Mouse (Mus musculus) v-Abl transformed pro-B cells (cell line): Measurements from ENCODE around the gene Eps8l2.

Experiments
- in situ Hi-C, 2 experiments: fragments of 400-800 bp; cut with MboI; formaldehyde crosslinking; loops; one replicate each; pipeline ENCODE4 v1.15.1; 2025; ENCODE audit not compliant: unreplicated experiment in 2 of 2

Eps8l2 gene

GRCm38 (mm10) chr7:141363106-141363751 is 24.5 kb downstream of the Eps8l2 start:
- in situ Hi-C loops, result loop anchor here (5.0 to 10.0 kb wide), 5 partner anchors 96 to 518 kb away; partner anchors contain the start of genes Irf7 (in 2 of the 2), Odf3 (in 1 of the 2) and Scgb1c1 (in 1 of the 2)

GRCm38 (mm10) chr7:141363752-141364125 is 25.1 kb downstream of the Eps8l2 start:
- in situ Hi-C loops, result loop anchor here (5.0 to 10.0 kb wide), 5 partner anchors 96 to 519 kb away; partner anchors contain the start of genes Irf7 (in 2 of the 2), Odf3 (in 1 of the 2) and Scgb1c1 (in 1 of the 2)

DNA sequence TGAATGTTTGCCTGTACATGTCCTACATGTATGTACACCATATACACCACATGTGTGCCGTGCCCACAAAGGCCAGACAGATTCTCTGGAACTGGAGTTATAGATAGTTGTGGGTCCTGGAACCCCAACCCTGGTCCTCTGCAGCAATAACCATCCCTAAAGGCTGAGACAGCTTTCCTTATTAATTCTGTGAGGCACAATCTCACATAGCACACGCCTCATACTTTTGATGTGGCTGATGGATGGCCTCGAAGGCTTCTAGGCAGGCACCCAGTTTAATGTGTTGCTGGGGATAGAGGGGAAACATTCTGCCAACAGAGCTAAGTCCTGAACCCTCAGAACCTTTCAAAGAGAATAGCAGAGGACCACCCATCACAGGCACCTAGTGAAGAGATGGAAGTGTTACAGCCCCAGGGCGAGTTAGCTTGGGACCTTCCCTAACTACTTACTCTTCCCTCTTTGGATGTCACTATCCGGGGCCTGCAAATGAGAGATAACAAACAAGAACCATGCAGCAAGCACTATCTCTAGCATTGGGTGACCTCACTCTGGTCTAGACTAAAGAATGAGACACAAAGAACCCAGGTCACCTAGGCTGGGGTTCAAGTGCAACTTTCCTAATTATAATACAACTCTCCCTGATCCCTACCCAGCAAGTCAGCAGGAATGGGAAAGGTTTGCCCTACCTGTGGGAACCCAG is 25.8 kb downstream of the Eps8l2 start:
- in situ Hi-C loops, result loop anchor here (5.0 to 10.0 kb wide), 5 partner anchors 97 to 520 kb away; partner anchors contain the start of genes Irf7 (in 2 of the 2), Odf3 (in 1 of the 2) and Scgb1c1 (in 1 of the 2)

GRCm38 (mm10) chr7:141365049-141365445 is 26.4 kb downstream of the Eps8l2 start:
- in situ Hi-C loops, result loop anchor here (10.0 kb wide), 4 partner anchors 100 to 520 kb away; partner anchors contain the start of genes Irf7 (in 1 of the 2), Odf3 (in 1 of the 2) and Scgb1c1 (in 1 of the 2)

GRCm38 (mm10) chr7:141367358-141367757 is 28.7 kb downstream of the Eps8l2 start:
- in situ Hi-C loops, result loop anchor here (10.0 kb wide), 4 partner anchors 103 to 523 kb away; partner anchors contain the start of genes Irf7 (in 1 of the 2), Odf3 (in 1 of the 2) and Scgb1c1 (in 1 of the 2)

DNA sequence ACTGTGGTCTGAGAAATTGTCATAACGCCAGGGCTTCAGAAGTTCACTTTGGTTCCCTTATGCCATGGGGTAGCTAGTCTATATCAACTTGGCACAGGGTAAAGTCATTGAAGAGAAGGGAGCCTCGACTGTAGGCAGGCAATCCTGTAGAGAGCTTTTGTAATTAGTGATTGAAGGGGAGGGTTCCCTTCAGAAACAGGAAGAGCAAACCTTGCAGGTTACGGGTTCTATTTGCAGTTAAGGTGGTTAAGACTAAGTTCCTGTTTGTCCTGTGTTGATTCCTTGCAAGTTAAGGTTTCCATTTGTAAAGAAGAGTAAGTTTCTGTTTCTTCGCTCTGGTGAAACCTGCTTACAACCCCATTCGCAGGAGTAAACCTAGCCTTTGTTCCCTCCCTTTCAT is 31.2 kb downstream of the Eps8l2 start:
- in situ Hi-C loops, result loop anchor here (10.0 kb wide), 4 partner anchors 105 to 525 kb away; partner anchors contain the start of genes Irf7 (in 1 of the 2), Odf3 (in 1 of the 2) and Scgb1c1 (in 1 of the 2)

GRCm38 (mm10) chr7:141371942-141372595 is 33.4 kb downstream of the Eps8l2 start:
- in situ Hi-C loops, result no loop called here

- in situ Hi-C loops, result no loop called here
These were observed 34.9 kb downstream of the Eps8l2 start for GRCm38 (mm10) chr7:141373611-141374010.

DNA sequence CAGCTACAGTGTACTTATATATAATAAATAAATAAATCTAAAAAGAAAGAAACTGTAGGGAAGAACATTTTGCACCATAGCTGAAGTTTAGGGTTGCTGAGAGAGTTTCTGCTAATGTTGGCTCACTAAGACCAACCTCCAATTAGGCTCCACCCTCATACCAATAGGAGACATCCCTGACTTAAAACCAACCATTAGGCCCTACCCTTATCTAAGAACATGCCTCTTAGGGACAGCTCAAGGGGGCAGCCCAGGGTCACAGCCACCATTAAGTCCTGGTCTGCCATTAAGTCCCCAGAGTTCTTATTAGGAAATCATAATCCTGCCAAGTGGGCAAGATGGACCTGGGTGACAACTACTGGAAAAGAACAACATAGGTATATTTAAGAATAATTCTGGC is 35.7 kb downstream of the Eps8l2 start:
- in situ Hi-C loops, result no loop called here

DNA sequence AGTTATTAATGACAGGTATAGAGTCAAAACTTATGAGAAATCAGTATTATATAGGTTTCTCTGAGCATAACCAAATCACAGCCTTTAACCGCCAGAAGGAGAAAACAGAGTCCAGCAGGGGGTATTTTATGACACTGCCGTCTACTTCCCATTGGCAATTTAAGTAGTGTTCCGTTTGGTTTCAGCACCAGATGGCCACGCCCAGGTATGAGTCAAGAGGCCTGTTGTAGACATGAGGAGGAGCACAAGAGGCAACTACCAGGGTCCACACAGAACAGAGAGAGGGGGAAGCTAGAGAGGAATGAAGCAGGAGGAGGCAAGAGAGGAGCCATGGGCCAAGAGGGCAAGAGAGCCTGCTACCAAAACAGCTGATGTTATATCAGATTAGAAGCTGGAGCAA is 40.9 kb downstream of the Eps8l2 start:
- in situ Hi-C loops, result no loop called here

DNA sequence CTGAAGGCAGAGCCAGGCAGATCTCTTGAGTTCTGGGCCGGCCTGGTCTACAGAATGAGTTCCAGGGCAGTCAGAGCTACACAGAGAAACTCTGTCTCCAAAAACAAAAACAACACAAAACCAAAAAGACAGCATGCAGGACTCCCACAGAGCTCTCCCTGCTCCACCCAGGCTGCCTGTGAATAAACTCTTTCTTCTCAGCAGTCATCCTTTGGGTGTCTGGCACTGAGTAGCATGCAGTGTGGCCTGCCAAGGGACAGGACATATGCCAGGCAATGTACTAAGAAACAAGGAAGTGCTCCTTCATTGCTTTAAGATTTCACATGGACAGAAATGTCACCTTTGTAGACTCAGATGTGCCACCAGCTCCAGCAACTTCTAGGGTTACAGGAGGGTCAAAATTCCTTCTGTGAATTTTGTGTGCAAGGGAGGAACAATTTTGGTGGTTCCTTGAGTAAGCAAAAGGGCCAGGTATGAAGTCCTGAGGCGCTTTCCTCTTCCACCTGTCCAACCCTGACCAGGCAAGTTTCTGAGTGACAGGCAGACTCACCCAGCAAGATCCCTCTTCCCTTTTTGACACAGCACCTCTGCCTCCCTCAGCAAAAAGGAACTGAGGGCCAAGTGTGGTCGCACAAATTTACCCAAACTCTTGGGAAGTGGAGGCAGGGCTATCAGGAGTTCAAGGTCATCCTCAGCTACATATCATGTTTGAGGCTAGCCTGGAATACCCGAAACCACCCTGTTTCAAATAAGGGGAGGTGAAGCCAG is 42.6 kb downstream of the Eps8l2 start:
- in situ Hi-C loops, result no loop called here

DNA sequence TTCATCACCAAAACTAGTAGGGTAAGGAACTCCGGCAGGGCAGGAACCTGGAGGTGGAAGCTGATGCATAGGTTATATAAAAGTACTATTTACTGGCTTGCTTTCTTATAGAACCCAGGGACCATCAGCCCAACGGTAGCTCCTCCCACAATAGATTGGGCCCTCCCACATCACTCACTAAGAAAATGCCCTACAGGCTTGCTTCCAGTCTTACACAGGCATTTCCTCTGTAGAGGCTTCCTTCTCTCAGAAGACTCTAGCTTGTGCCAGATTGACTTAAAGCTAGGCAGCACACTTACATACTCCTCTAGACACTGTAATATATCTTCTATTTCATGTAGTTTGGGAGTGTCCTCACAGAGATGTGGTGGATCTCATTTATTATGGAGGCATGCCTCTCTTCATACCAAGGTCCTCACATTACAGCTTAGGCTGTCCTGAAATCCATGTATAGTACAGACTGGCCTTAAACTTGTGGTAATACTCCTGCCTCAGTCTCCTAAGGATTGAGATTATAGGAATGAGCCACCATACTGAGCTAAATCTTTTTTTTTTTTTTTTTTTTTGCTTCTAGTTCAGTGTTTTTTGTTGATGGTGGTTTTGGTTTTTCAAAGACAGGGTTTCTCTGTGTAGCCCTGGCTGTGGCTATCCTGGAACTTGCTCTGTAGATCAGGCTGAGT is 49.3 kb downstream of the Eps8l2 start:
- in situ Hi-C loops, result no loop called here

GRCm38 (mm10) chr7:141388487-141389109 is 49.9 kb downstream of the Eps8l2 start:
- in situ Hi-C loops, result no loop called here

DNA sequence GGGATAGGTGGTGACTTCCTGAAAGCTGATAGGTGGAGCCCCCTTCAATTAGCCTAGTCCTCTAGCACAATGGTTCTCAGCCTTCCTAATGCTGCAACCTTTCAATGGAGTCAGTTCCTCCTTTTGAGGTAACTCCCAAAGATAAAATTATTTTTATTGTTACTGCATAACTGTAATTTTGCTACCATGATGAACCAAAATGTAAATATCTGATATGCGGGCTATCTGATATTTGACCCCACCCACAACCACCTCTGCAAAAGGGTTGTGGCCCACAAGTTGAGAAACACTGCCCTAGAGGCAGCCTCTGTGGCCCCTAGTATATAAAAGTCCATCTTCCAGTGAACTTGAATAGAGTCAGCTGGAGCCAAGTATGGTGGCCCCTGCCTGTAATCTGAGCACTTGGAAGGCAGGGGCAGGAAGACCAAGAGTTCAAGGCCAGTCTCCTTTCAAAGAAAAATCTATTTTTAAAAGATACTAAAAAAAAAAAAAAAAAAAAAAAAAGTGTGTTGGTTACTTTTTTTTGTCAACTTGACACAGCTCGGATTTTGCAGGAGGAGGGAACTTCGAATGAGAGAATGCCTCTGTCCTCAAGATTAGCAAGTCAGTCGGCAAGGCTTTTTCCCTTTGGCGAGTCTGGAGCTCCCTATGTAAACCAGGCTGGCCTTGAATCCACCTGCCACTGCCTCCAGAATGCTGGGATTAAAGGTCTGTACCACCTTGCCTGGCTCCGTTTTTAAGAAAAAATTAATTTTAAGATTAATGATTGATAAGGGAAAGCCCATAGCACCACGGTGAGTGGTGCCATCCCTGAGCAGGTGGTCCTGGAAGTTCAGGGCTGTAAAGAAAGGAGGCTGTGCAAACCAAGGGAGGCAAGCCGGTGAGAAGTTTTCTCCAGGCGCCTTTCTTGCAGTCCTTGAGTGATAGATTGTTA is 51.9 kb downstream of the Eps8l2 start:
- in situ Hi-C loops, result no loop called here

DNA sequence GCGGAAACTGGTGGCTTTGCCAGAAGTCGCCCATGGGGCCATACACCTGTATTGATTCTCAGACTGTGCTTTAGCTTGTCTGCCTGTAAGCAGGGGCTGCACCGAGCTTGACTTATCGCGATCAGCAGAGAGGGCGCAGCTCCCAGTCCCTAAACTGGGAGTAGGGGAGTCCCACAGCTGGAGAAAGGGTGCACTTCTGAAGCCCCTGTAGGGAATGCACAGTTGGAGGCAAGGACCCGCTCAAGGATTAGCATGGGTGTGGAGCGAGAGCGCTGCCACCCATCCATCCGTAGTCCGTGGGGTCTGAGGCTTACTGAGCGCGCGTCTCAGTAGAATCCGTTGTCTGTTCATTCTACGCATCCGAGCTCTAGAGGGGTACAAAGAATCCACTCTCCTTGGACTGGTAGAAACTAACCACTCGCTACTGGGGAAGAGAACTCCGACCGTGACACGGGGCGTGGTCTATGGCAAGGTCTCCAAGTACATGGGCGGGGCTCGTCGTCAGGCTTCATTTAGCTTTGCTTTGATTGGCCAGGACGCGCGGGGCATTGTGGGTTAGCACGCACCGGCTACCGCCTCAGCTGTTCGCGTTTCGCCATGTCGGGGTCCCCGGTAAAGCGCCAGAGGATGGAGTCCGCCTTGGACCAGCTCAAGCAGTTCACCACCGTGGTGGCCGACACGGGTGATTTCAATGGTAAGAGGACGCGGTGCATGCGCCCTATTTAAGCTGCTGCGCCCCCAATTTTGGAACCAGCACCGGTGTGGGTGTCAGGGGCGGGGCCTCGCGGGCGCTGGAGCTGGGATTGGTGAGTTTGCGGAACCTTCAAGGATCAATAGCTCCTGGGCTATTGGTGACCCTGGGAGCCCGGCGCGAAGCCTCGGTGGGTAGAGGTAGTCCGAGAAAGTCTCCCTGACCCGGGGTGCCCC is 53.2 kb downstream of the Eps8l2 start, which contains the start of gene Taldo1:
Gene Taldo1 (plus strand): TSS at position 575 of the 927 bp plus-strand sequence.
- in situ Hi-C loops, result no loop called here

DNA sequence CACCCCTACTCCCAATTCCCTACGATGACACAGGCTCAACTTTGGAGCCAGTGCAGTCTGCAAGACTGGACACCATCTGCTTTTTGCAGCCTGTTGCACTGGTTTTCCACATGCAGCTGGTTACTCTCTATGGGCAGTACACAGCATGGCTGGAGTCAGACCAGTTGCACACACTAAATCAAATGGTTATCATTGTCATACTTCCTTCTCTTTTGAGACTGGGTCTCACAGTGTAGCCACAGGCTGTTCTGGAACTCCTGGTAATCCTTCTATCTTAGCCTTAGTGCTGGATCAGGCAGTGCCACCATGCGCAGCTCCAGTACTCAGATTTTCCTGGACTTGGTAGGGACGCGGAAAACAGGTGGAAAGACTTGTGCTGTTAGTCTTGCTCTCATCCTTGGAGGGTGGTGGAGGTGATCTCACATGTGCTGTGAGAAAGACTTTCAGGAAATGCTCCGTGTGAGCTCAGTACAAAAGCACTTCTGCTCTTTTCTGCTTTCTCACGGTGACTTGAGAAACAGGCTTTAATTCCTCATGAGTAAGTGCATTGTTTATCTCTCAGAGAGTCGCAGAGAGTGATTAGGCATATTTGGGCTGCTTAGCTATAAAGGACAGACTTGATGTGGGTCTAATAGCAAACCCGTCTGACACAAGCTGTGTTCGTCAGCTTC is 54.0 kb downstream of the Eps8l2 start:
- in situ Hi-C loops, result no loop called here
